Mouse (Mus musculus): Measurements from ENCODE around the gene Colq. TPM values are rescaled to one million over a fixed set of nuclear protein-coding genes. Genes with fewer than 3 reads are reported as not detected.

Gene Colq
- polyA plus RNA-seq, 1 experiment, result not detected

DNA sequence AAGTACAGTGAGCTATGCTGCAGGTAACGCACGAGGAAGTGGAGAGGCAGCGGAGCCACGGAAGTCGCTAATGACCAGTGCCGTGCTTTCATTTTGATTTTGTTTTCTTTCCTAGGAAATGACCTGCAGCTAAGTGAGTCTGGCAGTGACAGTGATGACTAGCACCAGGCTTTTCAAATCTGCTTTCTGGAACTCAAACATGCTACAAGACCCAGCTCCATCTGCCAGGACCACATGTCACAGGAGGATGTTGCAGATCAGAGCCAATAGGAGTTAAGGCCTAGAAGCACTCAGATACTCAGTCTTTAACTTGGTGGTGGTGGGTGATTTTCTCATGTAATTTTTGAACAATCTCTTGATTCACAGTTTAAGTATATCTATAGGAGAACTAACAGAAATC is 84.7 kb downstream of the Colq start:
- TF ChIP-seq GATA1 (IDR thresholded peaks at IDR 0.05; ENCODE audit: low read length), result no peak

DNA sequence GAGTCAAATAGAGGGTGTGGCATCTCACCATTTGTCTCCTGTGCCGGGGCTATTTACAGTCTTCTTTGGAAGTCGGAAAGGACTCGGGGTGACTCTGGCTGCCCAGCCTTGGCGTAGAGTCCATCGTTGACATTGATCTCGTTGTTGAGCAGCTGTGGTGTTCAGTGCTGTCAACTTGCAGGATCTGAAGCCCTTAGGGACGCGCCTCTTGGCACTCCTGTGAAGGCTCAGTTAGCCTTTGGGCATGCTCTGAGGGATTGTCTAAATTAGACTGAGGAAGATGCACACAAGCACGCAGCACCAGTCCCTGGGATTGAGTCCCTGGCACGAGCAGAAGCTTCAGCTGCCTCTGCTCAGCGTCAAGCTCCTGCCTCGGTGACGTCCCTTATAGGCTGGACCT is 87.7 kb downstream of the Colq start:
- no peak for TF ChIP-seq GATA1 (IDR thresholded peaks at IDR 0.05; ENCODE audit: low read length)

DNA sequence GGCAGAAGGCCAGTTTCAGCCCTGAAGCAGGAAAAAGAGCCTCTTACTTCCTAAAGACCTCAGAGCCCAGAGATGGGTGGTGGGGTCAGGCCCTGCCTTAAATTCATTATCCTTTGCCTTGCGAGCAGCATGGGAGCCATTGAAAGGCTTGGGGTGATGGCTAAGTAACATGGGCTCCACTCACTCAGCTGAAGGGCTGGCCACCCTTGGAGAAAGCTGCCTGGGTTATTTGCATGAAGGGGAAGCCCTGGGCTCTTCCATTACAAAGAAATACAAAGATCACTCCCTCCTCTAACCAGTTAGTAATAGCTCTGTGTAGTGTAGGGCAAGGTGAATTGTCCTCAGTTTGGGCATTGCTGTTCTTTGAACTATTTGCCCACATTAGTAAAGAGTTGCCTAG is 91.6 kb downstream of the Colq start:
- TF ChIP-seq GATA1 (IDR thresholded peaks at IDR 0.05; ENCODE audit: low read length), result no peak

DNA sequence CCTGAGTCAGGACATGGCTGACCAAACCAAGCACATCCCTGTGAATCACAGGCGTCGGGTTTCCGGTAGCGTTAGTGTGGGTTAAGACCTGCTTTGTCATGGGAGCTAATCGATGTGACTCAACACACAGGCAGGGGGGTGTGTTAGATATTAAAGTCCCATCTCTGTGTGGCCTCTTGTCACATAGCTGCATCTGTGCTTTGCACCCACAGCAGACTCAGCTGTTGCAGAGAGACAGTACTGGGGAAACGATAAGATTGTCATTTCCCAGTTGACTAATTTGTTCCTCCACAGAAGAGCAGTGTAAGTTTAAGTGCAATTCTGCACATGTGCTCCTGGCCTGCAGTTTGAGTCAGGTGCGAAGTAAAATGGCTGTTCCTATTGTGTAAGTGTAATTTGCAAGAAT is 94.9 kb downstream of the Colq start:
- TF ChIP-seq GATA1 (IDR thresholded peaks at IDR 0.05; ENCODE audit: low read length), result peak; percentile 100

DNA sequence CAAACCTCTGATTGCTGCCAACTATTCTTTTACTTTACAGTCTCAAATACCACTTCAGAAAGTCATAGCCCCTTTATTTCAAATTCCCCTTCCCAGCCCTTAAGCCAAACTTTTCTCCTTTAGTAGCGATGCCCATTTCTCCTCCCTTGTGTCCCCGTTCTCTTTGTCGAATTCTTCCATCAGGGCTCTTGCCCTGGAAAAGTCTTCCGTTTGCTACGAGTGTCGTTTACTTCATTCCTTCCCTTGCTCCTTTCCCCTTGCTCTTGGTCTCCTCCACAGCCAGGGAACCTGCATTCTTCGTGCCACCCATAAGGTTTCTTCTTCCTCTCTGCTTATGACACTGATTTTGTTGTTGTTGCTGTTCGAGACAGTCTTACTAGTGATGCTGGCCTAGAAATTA is 95.6 kb downstream of the Colq start:
- no peak for TF ChIP-seq GATA1 (IDR thresholded peaks at IDR 0.05; ENCODE audit: low read length)

DNA sequence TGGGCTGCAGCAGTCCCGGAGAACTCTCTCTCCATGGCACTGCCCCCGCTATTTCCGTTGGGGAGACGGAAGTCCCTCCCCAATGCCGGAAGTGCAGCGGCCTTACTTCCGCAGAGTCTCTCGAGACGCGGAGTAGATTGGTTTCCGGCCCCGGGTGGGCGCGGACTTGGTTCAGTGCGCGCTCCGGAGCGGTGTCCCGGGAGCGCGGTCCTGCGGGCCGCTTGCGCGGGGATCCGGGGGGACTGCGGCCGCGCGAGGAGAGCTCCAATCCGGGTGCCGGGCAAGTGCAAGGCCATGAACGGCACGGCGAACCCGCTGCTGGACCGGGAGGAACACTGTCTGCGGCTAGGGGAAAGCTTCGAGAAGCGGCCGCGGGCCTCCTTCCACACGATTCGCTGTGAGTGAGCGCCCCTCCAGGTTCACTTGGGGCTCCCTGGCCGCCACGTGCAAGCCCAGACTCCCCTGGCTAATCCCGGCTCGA is 96.1 kb downstream of the Colq start, which contains the start of gene Mettl6:
Gene Mettl6, minus strand, starts transcription at position 66 of the 481 bp plus-strand sequence.
- no peak for TF ChIP-seq GATA1 (IDR thresholded peaks at IDR 0.05; ENCODE audit: low read length)

DNA sequence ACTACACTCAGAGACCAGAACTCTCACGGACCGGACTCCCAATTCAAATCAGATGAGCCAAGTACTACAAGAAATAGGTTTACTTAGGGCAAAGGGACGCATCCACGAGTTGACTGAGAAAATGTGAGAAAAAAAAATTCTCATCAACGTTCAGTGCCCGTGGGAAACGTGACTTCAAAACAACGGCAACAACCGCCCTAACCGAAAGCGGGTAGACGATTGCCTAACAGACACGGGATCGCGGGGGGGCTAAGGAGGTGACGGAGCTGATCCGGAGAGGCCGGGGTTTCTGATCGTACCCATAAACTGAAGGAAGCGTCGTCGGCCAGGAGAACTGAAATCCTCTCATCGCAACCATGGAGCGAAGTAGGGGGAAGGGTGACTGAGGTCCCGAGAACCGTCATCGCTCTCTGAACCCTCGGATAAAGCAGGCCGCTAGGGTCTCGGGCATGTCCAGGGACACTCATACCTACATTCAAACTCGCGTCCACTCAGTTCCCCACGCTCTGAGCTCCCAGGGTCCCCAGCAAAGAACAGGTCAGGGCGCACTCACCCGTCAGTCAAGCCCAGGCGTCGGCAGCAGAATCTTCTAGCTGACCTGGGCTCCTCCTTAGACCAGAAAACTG is 96.7 kb downstream of the Colq start, which contains the start of gene Eaf1:
Gene Eaf1, plus strand, starts transcription at position 51 of the 626 bp plus-strand sequence.
- TF ChIP-seq GATA1 (IDR thresholded peaks at IDR 0.05; ENCODE audit: low read length), result no peak

DNA sequence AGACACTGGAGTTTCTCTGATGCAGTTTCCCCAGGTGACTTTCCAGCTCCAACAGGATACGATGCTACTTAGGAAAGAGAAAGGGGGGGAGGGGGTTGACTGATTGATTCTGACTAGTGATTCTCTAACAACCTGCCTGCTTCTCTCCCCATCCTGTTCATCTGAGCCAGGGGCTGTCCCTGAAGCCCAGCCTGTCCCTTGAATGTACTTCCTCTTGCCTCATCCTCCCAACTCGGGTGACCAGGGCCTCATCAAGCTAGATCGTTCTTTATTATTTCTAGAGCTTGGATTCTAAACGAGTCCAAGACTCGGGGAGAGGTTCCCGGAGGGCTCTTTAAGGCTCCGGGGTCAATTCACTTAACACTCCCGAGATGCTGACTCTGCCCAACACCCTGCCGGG is 97.2 kb downstream of the Colq start:
- TF ChIP-seq GATA1 (IDR thresholded peaks at IDR 0.05; ENCODE audit: low read length), result no peak

DNA sequence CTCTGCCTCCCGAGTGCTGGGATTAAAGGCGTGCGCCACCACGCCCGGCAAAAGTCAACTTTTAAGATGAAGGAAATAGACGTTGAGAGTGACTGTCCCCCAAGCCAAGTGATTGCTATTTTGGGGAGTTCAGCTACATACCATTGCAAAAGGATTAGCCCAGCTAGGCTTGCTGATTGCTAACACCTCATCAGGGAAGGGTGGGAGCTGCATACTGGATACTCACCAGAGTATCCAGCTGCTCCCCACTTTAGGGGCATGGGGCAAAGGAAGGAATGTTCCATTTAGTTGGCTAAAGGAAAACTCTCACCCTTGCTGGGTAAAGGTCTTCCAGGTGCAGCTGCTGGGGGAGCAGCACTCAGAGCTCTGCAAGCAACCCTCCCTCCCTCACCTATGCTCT is 103.1 kb downstream of the Colq start:
- no peak for TF ChIP-seq GATA1 (IDR thresholded peaks at IDR 0.05; ENCODE audit: low read length)

DNA sequence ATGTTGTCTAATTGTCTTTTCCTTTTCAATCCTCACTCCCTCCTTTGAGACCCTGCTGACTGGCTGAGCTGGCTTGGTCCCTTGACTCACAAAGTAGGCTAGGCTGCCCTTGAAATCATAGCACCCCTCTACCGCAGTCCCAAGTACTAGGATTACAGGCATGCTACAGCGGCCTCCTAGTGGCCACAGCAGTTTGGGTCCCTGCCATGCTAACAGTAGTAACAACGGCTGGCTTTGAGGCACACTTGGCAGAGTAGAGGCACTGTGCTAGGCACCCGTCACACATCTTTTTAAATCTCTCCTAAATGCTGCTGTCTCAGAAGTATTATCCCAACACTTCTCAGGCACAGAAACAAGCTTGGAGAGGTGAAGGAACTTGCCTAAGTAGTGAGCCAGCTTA is 104.7 kb downstream of the Colq start:
- no peak for TF ChIP-seq GATA1 (IDR thresholded peaks at IDR 0.05; ENCODE audit: low read length)

DNA sequence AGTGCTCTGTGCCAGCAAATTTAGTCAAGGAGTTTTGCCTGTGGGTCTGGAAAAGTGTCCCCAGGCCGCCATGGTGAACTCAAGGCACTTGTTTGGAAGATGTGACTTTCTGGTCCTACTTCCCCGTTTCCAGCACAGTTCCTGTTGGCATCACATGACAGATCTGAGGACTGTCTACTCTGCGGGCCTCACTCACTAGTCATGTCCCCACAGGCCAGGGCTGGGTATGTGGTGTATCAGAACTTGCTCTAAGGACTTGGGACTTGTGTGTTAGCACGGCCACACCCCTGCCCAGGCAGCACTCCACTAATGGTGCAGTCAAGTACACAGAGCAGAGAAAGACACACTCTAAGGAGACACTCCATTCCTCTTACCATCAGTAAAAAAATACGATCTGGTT is 108.7 kb downstream of the Colq start:
- no peak for TF ChIP-seq GATA1 (IDR thresholded peaks at IDR 0.05; ENCODE audit: low read length)

DNA sequence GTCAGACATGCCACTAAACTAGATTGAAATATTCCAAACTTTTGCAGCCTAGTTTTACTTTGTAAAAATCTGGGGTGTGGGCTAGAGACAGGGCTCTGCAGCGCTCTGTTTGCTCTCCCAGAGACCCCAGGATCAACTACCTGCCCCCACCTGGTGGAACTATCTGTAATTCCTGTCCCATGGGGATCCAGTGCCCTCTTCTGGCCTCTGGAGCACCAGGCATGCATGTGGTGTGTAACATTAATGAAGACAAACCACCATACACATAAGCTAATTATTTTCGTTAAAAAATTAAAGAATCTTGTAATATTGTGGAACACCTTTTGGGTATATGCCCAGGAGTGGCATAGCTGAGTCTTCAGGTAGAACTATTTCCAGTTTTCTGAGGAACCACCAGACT is 117.8 kb downstream of the Colq start:
- no peak for TF ChIP-seq GATA1 (IDR thresholded peaks at IDR 0.05; ENCODE audit: low read length)

Other genes starting within 250 kb of the Colq start
- 0.15 TPM in 2 replicates for gene Sh3bp5, start 155.3 kb downstream of the Colq start, polyA plus RNA-seq (2012)
- gene Eaf1, start 96.9 kb downstream of the Colq start, polyA plus RNA-seq (2012), result 374 and 435 TPM in 2 replicates
- 2.0 and 3.0 TPM in 2 replicates for gene Mettl6, start 96.3 kb downstream of the Colq start, polyA plus RNA-seq (2012)
- not detected in 2 replicates for gene Gm49387, start 49.5 kb upstream of the Colq start, polyA plus RNA-seq (2012)
- gene Btd, start 49.7 kb upstream of the Colq start, polyA plus RNA-seq (2012), result 4.9 TPM in 2 replicates
- 0.76 and 1.2 TPM in 2 replicates for gene Hacl1, start 49.9 kb upstream of the Colq start, polyA plus RNA-seq (2012)
- 2.6 and 3.4 TPM in 2 replicates for gene Ankrd28, start 239.3 kb upstream of the Colq start, polyA plus RNA-seq (2012)

All from G1E-ER4 (cell line).